Mouse (Mus musculus) limb, embryonic 12.5 days (tissue): ENCODE measurements around the gene Pex11a. TPM values are rescaled to one million over a fixed set of nuclear protein-coding genes. Genes with fewer than 3 reads are reported as not detected.

Experiments
- ATAC-seq: fragments of 200-750 bp; cut with Nextera tagmentation; 2 replicates; pipeline ENCODE4 v1.8.0; 2017; ENCODE audit warnings: low read depth, moderate TSS enrichment; ENCODE audit not compliant: insufficient number of reproducible peaks, insufficient read depth, low FRiP score, low TSS enrichment
- H3K27ac ChIP-seq: fragments of 300-500 bp; sonication (generic); 2 replicates; pipeline ENCODE4 v1.5.1; 2016; ENCODE audit warnings: mild to moderate bottlenecking, moderate library complexity
- H3K27me3 ChIP-seq: fragments of 300-500 bp; sonication (generic); 2 replicates; pipeline ENCODE4 v1.6.1; 2016; ENCODE audit warnings: mild to moderate bottlenecking, moderate library complexity
- H3K36me3 ChIP-seq: fragments of 300-500 bp; sonication (generic); 2 replicates; pipeline ENCODE4 v1.6.1; 2016; ENCODE audit warnings: mild to moderate bottlenecking, moderate library complexity
- H3K4me1 ChIP-seq: fragments of 300-500 bp; sonication (generic); replicated peaks from 2 replicates; pipeline ENCODE4 v1.6.1; 2016
- H3K4me2 ChIP-seq: fragments of 300-500 bp; sonication (generic); 2 replicates; pipeline ENCODE4 v1.6.1; 2016; ENCODE audit warnings: mild to moderate bottlenecking, moderate library complexity
- H3K4me3 ChIP-seq: fragments of 300-500 bp; sonication (generic); replicated peaks from 2 replicates; pipeline ENCODE4 v1.5.1; 2016; ENCODE audit warnings: mild to moderate bottlenecking
- H3K9ac ChIP-seq: fragments of 300-500 bp; sonication (generic); replicated peaks from 2 replicates; pipeline ENCODE4 v1.6.1; 2016; ENCODE audit warnings: mild to moderate bottlenecking, moderate library complexity
- H3K9me3 ChIP-seq: fragments of 300-500 bp; sonication (generic); 2 replicates; pipeline ENCODE4 v1.6.1; 2016; ENCODE audit warnings: mild to moderate bottlenecking, moderate library complexity
- WGBS: fragments of 180-500 bp; shearing (Covaris S2); methylation state at CpG from one replicate; pipeline ENCODE4 v1.1.7; 2016; 5-methylcytosine and 5-hydroxymethylcytosine counted together
- polyA plus RNA-seq: library from polyadenylated mRNA; unstranded; fragments of >200 nt; fragmentation: Nextera tagmentation; extraction: Ambion mirVana; gene quantifications from 2 replicates; pipeline ENCODE4 v1.2.1, GENCODE M21; 2016

Pex11a gene
- polyA plus RNA-seq, 1 experiment from 2014 or later: 12.9 TPM

DNA sequence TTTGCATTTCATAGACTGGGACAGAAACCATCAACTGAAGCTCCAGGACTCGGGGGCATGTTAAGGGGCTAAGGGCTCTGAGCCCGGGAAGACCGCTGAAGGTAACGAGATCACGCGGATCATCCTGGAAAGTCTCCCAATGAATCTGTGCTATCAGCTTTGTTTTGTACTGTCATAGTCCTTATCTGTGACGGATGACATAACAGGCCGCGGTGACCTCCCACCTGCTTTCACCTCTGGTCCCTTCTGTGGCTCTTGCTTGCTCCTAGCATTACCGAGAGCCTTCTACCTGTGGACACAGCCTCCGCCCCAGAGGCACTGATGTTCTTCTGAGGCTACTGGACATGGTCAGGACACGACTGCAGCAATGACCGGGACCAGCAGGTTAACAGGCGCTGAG, 6.4 kb downstream of the Pex11a start:
- H3K27ac ChIP-seq: no peak overlapping the region
- no peaks in the 10 kb centered on the region for H3K27me3 ChIP-seq
- no peaks in the 10 kb centered on the region for H3K9me3 ChIP-seq
- no peak overlapping the region for H3K9ac ChIP-seq
- H3K4me2 ChIP-seq: no peak overlapping the region
- 90% methylated on average over 14 of the region's 14 CpGs for WGBS
- ATAC-seq: no peak
- peaks cover 30% of the 10 kb centered on the region for H3K36me3 ChIP-seq
- H3K4me1 ChIP-seq: no peaks in the 10 kb centered on the region
- H3K4me3 ChIP-seq: no peak overlapping the region

- 81% methylated on average over 8 of the region's 8 CpGs for WGBS
- no peak for ATAC-seq
- H3K9me3 ChIP-seq: no peaks in the 10 kb centered on the region
- no peak overlapping the region for H3K9ac ChIP-seq
- H3K27ac ChIP-seq: no peak overlapping the region
- H3K27me3 ChIP-seq: peaks cover 8% of the 10 kb centered on the region
- no peaks in the 10 kb centered on the region for H3K4me1 ChIP-seq
- no peak overlapping the region for H3K4me3 ChIP-seq
- no peak overlapping the region for H3K4me2 ChIP-seq
- H3K36me3 ChIP-seq: peaks cover 28% of the 10 kb centered on the region
Observed at GRCm38 (mm10) chr7:79734563-79734962, 8.4 kb downstream of the Pex11a start.

- no peak for ATAC-seq
- Histone ChIP-seq H3K4me2 (no peak within 1 kb of the TSS), H3K27me3 (peaks cover 8% of the 10 kb centered on the region), H3K4me1 (0 out of 2 replicates have a peak, but pooled peaks cover 3% of the 10 kb centered on the region), H3K4me3 (no peak within 1 kb of the TSS), H3K9me3 (no peaks in the 10 kb centered on the region), H3K27ac (no peak within 1 kb of the TSS), H3K36me3 (peaks cover 19% of the 10 kb centered on the region), H3K9ac (no peak within 1 kb of the TSS)
- WGBS: 66% methylated on average over 4 of the region's 4 CpGs
Observed at GRCm38 (mm10) chr7:79732622-79733021, 10.3 kb downstream of the Pex11a start, which contains the start of gene Plin1. Gene Plin1, minus strand, starts transcription at chr7:79732903.

GRCm38 (mm10) chr7:79731438-79731837, 11.5 kb downstream of the Pex11a start:
- Histone ChIP-seq H3K4me2 (no peak overlapping the region), H3K4me3 (no peak overlapping the region), H3K27me3 (peaks cover 10% of the 10 kb centered on the region), H3K9me3 (no peaks in the 10 kb centered on the region), H3K36me3 (peaks cover 7% of the 10 kb centered on the region; the same call in 1 of the 2 replicates), H3K4me1 (0 out of 2 replicates have a peak, but pooled peaks cover 3% of the 10 kb centered on the region), H3K9ac (no peak overlapping the region), H3K27ac (no peak overlapping the region)
- WGBS: 82% methylated on average over 13 of the region's 13 CpGs
- no peak for ATAC-seq

GRCm38 (mm10) chr7:79729743-79730370, 13.1 kb downstream of the Pex11a start:
- ATAC-seq: no peak
- 63% methylated on average over 11 of the region's 11 CpGs for WGBS
- 0 out of 2 replicates have a peak, but pooled peaks cover 4% of the 10 kb centered on the region for H3K36me3 ChIP-seq

DNA sequence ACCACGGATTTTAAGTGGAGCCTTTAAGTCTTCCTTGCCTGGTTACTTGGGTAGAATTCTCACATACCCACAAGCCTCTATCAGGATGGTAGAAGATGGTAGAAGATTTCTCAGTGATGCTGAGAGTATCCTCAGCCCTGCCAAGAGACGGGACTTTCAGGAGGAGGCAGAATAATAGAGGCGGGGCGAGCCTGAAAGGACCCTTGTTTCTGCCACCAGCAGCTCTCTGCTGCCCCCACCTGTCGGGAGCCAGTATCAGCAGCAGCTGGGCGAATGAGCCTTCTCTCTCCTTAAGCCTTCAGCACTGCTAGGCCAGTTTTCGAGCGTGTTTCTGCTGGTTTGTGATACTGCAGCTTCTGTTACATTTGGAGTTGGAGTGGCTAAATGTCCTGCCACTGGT, 13.8 kb downstream of the Pex11a start:
- 5% methylated on average over 8 of the region's 8 CpGs for WGBS
- H3K4me2 ChIP-seq: no peak overlapping the region
- H3K4me1 ChIP-seq: 0 out of 2 replicates have a peak, but pooled peaks cover 3% of the 10 kb centered on the region
- H3K36me3 ChIP-seq: no peaks in the 10 kb centered on the region
- H3K9me3 ChIP-seq: no peaks in the 10 kb centered on the region
- H3K4me3 ChIP-seq: no peak overlapping the region
- H3K27me3 ChIP-seq: peaks cover 19% of the 10 kb centered on the region
- H3K27ac ChIP-seq: no peak overlapping the region
- no peak overlapping the region for H3K9ac ChIP-seq
- no peak for ATAC-seq

More at GRCm38 (mm10) chr7:79729743-79730370, 13.1 kb downstream of the Pex11a start:
- Histone ChIP-seq H3K4me3 (no peak overlapping the region), H3K4me2 (no peak overlapping the region), H3K9ac (no peak overlapping the region), H3K27me3 (peaks cover 17% of the 10 kb centered on the region), H3K9me3 (no peaks in the 10 kb centered on the region), H3K4me1 (0 out of 2 replicates have a peak, but pooled peaks cover 3% of the 10 kb centered on the region), H3K27ac (no peak overlapping the region)

- no peak overlapping the region for H3K27ac ChIP-seq
- no peak for ATAC-seq
- peaks cover 25% of the 10 kb centered on the region for H3K27me3 ChIP-seq
- H3K4me1 ChIP-seq: 0 out of 2 replicates have a peak, but pooled peaks cover 3% of the 10 kb centered on the region
- no peaks in the 10 kb centered on the region for H3K9me3 ChIP-seq
- no peaks in the 10 kb centered on the region for H3K36me3 ChIP-seq
- H3K4me3 ChIP-seq: no peak overlapping the region
- H3K9ac ChIP-seq: no peak overlapping the region
- no peak overlapping the region for H3K4me2 ChIP-seq
- WGBS: 29% methylated on average over 6 of the region's 6 CpGs
Observed at GRCm38 (mm10) chr7:79728219-79728618, 14.7 kb downstream of the Pex11a start.

GRCm38 (mm10) chr7:79727091-79727490, 15.8 kb downstream of the Pex11a start:
- Histone ChIP-seq H3K36me3 (no peaks in the 10 kb centered on the region), H3K4me2 (no peak overlapping the region), H3K4me1 (0 out of 2 replicates have a peak, but pooled peaks cover 3% of the 10 kb centered on the region), H3K9ac (no peak overlapping the region), H3K9me3 (no peaks in the 10 kb centered on the region), H3K4me3 (no peak overlapping the region), H3K27ac (no peak overlapping the region), H3K27me3 (peaks cover 37% of the 10 kb centered on the region)
- WGBS: 9% methylated on average over 2 of the region's 2 CpGs
- ATAC-seq: no peak

- ATAC-seq: peak; percentile 54
- Histone ChIP-seq H3K27ac (0 out of 2 replicates have a peak overlapping the region, but pooled peaks have one; percentile 41), H3K4me1 (0 out of 2 replicates have a peak, but pooled peaks cover 11% of the 10 kb centered on the region), H3K36me3 (no peaks in the 10 kb centered on the region), H3K9ac (peak overlapping the region; percentile 73), H3K4me2 (peak overlapping the region; percentile 90), H3K27me3 (peaks cover 50% of the 10 kb centered on the region), H3K4me3 (peak overlapping the region; percentile 62), H3K9me3 (no peaks in the 10 kb centered on the region)
- WGBS: under 1% methylated on average over 48 of the region's 48 CpGs
Observed at GRCm38 (mm10) chr7:79721386-79721977, 21.4 kb downstream of the Pex11a start.

GRCm38 (mm10) chr7:79715187-79715981, 27.5 kb downstream of the Pex11a start, which contains the start of gene Kif7:
Gene Kif7, minus strand, starts transcription at chr7:79715720.
- Histone ChIP-seq H3K36me3 (peaks cover 13% of the 10 kb centered on the region; the same call in 1 of the 2 replicates), H3K9me3 (no peaks in the 10 kb centered on the region), H3K4me1 (peaks cover 11% of the 10 kb centered on the region), H3K27ac (0 out of 2 replicates have a peak within 1 kb of the TSS, but pooled peaks have one; percentile 50), H3K4me2 (peak within 1 kb of the TSS; percentile 82), H3K27me3 (peaks cover 25% of the 10 kb centered on the region), H3K9ac (peak within 1 kb of the TSS; percentile 77), H3K4me3 (peak within 1 kb of the TSS; percentile 78)
- peak; percentile 87 for ATAC-seq
- WGBS: 1% methylated on average over 54 of the region's 55 CpGs

- peak overlapping the region; percentile 76 for H3K4me2 ChIP-seq
- ATAC-seq: no peak
Observed at GRCm38 (mm10) chr7:79710831-79711230, 32.1 kb downstream of the Pex11a start.

More at GRCm38 (mm10) chr7:79710831-79711230, 32.1 kb downstream of the Pex11a start:
- Histone ChIP-seq H3K27ac (no peak overlapping the region), H3K4me1 (peaks cover 19% of the 10 kb centered on the region), H3K9ac (no peak overlapping the region), H3K27me3 (peaks cover 24% of the 10 kb centered on the region), H3K4me3 (peak overlapping the region; percentile 45), H3K9me3 (no peaks in the 10 kb centered on the region), H3K36me3 (peaks cover 47% of the 10 kb centered on the region)
- 32% methylated on average over 17 of the region's 17 CpGs for WGBS
